Mouse (Mus musculus): Measurements from ENCODE around the gene Olfr985.
A peak's percentile ranks its signal among the peaks of the same experiment; 100 is the strongest.

Gene Olfr985

GRCm38 (mm10) chr9:40130084-40130483 lies at the start of gene Olfr985:
Olfr985 (minus strand) TSS chr9:40130184.
- DNase-seq (ENCODE audit: low spot score in 2 of 2): no peak

- no peak for DNase-seq (ENCODE audit: low spot score in 2 of 2)
Observed at GRCm38 (mm10) chr9:40177017-40177416, 47.0 kb upstream of the Olfr985 start.

- DNase-seq (ENCODE audit: low spot score in 2 of 2): no peak
Observed at GRCm38 (mm10) chr9:40166446-40166845, 36.5 kb upstream of the Olfr985 start.

GRCm38 (mm10) chr9:40155118-40155644 lies 25.2 kb upstream of the Olfr985 start:
- no peak for DNase-seq (ENCODE audit: low spot score in 2 of 2)

- DNase-seq (ENCODE audit: low spot score in 2 of 2): no peak
Observed at GRCm38 (mm10) chr9:40141544-40141943, 11.6 kb upstream of the Olfr985 start.

DNA sequence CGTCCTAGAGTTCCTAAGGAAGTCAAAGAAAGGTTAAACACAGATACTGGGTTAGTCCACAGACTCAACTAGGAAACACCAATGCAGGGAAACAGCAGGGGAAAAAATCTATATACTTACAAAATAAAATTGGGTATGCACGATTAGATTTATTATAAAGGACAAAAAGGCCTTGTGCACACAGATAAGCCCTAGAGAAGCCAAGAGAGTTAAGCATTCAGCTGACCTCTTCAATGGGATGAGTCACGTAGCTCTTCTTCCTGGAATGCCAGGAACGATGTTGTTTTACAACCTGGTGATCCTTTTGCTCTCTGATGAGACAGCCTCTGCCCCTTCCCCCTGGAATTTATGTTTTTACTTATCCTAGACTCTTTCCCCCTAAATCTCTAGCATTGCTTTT lies 9.5 kb upstream of the Olfr985 start:
- DNase-seq (ENCODE audit: low spot score in 2 of 2): no peak

- no peak for DNase-seq (ENCODE audit: low spot score in 2 of 2)
Observed at GRCm38 (mm10) chr9:40136987-40137688, 7.2 kb upstream of the Olfr985 start.

GRCm38 (mm10) chr9:40130556-40130955 lies 572 bp upstream of the Olfr985 start:
- no peak for DNase-seq (ENCODE audit: low spot score in 2 of 2)

DNA sequence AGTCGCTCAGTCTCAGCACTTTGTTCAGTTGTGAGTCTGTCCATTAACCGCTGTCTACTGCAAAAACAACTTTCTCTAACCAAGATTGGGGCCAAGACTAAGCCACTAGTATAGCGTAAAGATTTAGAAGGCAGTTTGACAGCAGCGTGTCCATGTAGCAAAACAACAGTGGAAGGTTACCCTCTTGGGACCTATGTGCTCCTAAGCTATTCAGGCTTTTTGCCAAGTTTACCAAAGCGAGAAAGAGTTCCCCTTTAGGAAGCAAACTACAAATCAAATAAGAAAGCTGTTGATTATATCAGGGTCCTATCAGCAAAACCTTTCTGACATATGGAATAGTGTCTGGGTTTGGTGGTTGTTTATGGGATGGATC lies 12.7 kb downstream of the Olfr985 start:
- no peak for DNase-seq (ENCODE audit: low spot score in 2 of 2)

GRCm38 (mm10) chr9:40116645-40117286 lies 13.2 kb downstream of the Olfr985 start:
- peak; percentile 4 to 7 for DNase-seq (ENCODE audit: low spot score in 2 of 2)

DNA sequence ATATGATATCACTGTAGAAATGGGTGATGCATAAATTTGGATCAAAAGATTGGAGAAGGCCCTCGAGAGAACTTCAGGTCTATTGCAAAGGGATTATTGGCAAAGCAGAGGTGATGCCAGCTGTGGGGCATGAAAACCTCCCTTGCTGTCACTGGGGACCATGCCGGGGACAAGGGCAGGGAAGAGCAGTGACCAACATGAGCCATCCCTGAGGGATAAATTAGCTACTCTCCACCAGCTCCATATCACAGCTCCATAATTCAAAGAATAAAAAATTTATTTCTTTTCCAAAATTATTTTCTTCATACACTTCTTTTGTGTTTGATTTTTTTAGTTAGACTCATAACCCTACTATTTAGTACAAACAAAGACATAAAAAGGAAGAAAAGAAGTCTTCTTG lies 15.9 kb downstream of the Olfr985 start, which contains the start of gene Olfr984:
Olfr984 (minus strand) TSS at position 101 of the 400 bp plus-strand sequence.
- DNase-seq (ENCODE audit: low spot score in 2 of 2): no peak

GRCm38 (mm10) chr9:40094769-40095168 lies 35.2 kb downstream of the Olfr985 start:
- DNase-seq (ENCODE audit: low spot score in 2 of 2): no peak

GRCm38 (mm10) chr9:40093495-40093894 lies 36.5 kb downstream of the Olfr985 start, which contains the start of gene Olfr983:
Olfr983 (minus strand) TSS chr9:40093595.
- no peak for DNase-seq (ENCODE audit: low spot score in 2 of 2)
